Mouse (Mus musculus): ENCODE measurements around the gene 1700001P01Rik.

DNA sequence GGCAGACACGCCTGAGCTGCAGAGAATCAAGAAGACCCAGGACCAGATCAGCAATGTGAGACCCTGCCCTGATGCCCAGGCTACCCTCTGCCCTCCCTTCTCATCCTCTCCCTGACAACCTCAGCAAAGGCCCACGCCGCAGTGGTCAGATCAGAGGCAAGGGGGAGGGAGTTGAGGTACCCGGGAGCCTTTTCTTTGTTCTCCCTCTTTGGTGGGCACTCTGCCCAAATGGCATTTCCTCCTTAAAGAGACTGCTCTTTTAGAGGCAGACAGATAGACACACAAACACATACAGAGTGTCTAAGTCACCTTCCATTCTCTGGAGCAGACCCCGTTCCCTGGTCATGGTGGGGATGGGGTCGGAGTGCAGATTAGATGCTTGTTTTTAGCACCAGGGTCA lies 49.2 kb upstream of the 1700001P01Rik start:
- TF ChIP-seq POLR2A (IDR thresholded peaks at IDR 0.05; ENCODE audit: low read depth, low read length) (no peak), CTCF (conservative IDR thresholded peaks at IDR 0.05; ENCODE audit: insufficient read depth, insufficient read length, low read depth, low read length) (no peak)

Data from kidney, adult 2 months (tissue).